Mouse (Mus musculus): Measurements from ENCODE around the gene Olfr77. TPM values are rescaled to one million over a fixed set of nuclear protein-coding genes. Genes with fewer than 3 reads are reported as not detected.

The Olfr77 gene
- polyA plus RNA-seq (2015; fragmentation: Nextera tagmentation; extraction: Ambion mirVana), result 0.17 and 0.19 TPM in 2 replicates

GRCm38 (mm10) chr9:19916565-19916964 lies at the start of gene Olfr77:
Gene Olfr77, plus strand, starts transcription at chr9:19916865.

GRCm38 (mm10) chr9:19887904-19888303 lies 28.8 kb upstream of the Olfr77 start, which contains the start of gene Olfr862:
Gene Olfr862, minus strand, starts transcription at chr9:19888004.

Other genes starting within 250 kb of the Olfr77 start
- not detected in 2 replicates for gene Olfr857, start 207.4 kb upstream of the Olfr77 start, polyA plus RNA-seq (2015; fragmentation: Nextera tagmentation; extraction: Ambion mirVana)
- gene Olfr58, start 136.6 kb upstream of the Olfr77 start, polyA plus RNA-seq (2015; fragmentation: Nextera tagmentation; extraction: Ambion mirVana), result not detected in 2 replicates
- not detected in 2 replicates for gene Olfr859, start 112.0 kb upstream of the Olfr77 start, polyA plus RNA-seq (2015; fragmentation: Nextera tagmentation; extraction: Ambion mirVana)
- gene Olfr860, start 67.1 kb upstream of the Olfr77 start, polyA plus RNA-seq (2015; fragmentation: Nextera tagmentation; extraction: Ambion mirVana), result not detected in 2 replicates
- not detected in 2 replicates for gene Olfr862, start 28.9 kb upstream of the Olfr77 start, polyA plus RNA-seq (2015; fragmentation: Nextera tagmentation; extraction: Ambion mirVana)
- gene Olfr866, start 111.2 kb downstream of the Olfr77 start, polyA plus RNA-seq (2015; fragmentation: Nextera tagmentation; extraction: Ambion mirVana), result not detected in 2 replicates
- not detected in 2 replicates for gene Olfr867, start 140.7 kb downstream of the Olfr77 start, polyA plus RNA-seq (2015; fragmentation: Nextera tagmentation; extraction: Ambion mirVana)
- not detected in 2 replicates for gene Olfr868, start 181.8 kb downstream of the Olfr77 start, polyA plus RNA-seq (2015; fragmentation: Nextera tagmentation; extraction: Ambion mirVana)
- gene Olfr869, start 212.1 kb downstream of the Olfr77 start, polyA plus RNA-seq (2015; fragmentation: Nextera tagmentation; extraction: Ambion mirVana), result not detected in 2 replicates

Measured in neural tube, postnatal 0 days (tissue).